8 mouse cellular contexts compared by ENCODE assay signal in genomic region chr11:106778589-106779387, GRCm38 (mm10). TPM values are rescaled to one million over a fixed set of nuclear protein-coding genes. Genes with fewer than 3 reads are reported as not detected.
DNase-seq lines count a peak whose midpoint lies in the region; ATAC-seq and TF ChIP-seq lines count a peak whose summit lies in the region.

No protein-coding gene starts in this region.

- peak overlapping the region; percentile 86 for H3K27ac ChIP-seq in left cerebral cortex, adult 2 months
- H3K27ac ChIP-seq in hindbrain, embryonic 14.5 days: peak overlapping the region; percentile 84
- peak overlapping the region; percentile 88 for H3K27ac ChIP-seq in midbrain, embryonic 15.5 days

- TF ChIP-seq CTCF in left cerebral cortex, adult 2 months (IDR thresholded peaks at IDR 0.05): no peak

- peak overlapping the region; percentile 55 for H3K4me3 ChIP-seq in left cerebral cortex, adult 2 months
- peak overlapping the region; percentile 60 for H3K4me3 ChIP-seq in hindbrain, embryonic 14.5 days (replicated peaks; ENCODE audit: low read length)
- H3K4me3 ChIP-seq in midbrain, embryonic 15.5 days: peak overlapping the region; percentile 60

- no peaks in the 10 kb centered on the region for H3K27me3 ChIP-seq in hindbrain, embryonic 14.5 days (ENCODE audit: control insufficient read depth, insufficient read depth, low read length)
- no peaks in the 10 kb centered on the region for H3K27me3 ChIP-seq in midbrain, embryonic 15.5 days (replicated peaks)

- H3K9me3 ChIP-seq in hindbrain, embryonic 14.5 days (ENCODE audit: control insufficient read depth, low read length): no peaks in the 10 kb centered on the region
- H3K9me3 ChIP-seq in midbrain, embryonic 15.5 days: no peaks in the 10 kb centered on the region

- 2% methylated on average over 39 of the region's 39 CpGs for WGBS in hindbrain, embryonic 14.5 days
- 2% methylated on average over 39 of the region's 39 CpGs for WGBS in midbrain, embryonic 15.5 days

- peak overlapping the region; percentile 84 for H3K9ac ChIP-seq in hindbrain, embryonic 14.5 days
- H3K9ac ChIP-seq in midbrain, embryonic 15.5 days: peak overlapping the region; percentile 86

- intact Hi-C loops in left cerebral cortex, adult 2 months (cut with DNase I): no loop called here

- peaks cover 69% of the 10 kb centered on the region for H3K36me3 ChIP-seq in hindbrain, embryonic 14.5 days (replicated peaks; ENCODE audit: control insufficient read depth, insufficient read depth)
- H3K36me3 ChIP-seq in midbrain, embryonic 15.5 days (replicated peaks): peaks cover 31% of the 10 kb centered on the region

- H3K4me1 ChIP-seq in hindbrain, embryonic 14.5 days (replicated peaks; ENCODE audit: control insufficient read depth, insufficient read depth, low read length): peaks cover 6% of the 10 kb centered on the region; the same call in 1 of the 2 replicates
- H3K4me1 ChIP-seq in midbrain, embryonic 15.5 days: peaks cover 31% of the 10 kb centered on the region

- no peak for DNase-seq in left cerebral cortex, adult 2 months (ENCODE audit: extremely low spot score in 1 of 2, low spot score in 2 of 2)
- no peak for DNase-seq in left cerebral cortex, adult 8-10 months (ENCODE audit: low spot score in 2 of 2)
- DNase-seq in hindbrain, embryonic 14.5 days (ENCODE audit: low spot score): no peak
- no peak for DNase-seq in ovary, postnatal 14 days (ENCODE audit: low spot score)
- no peak for DNase-seq in MN1 (ENCODE audit: low spot score)
- no peak for DNase-seq in left cerebral cortex, adult 18-20 months (ENCODE audit: low spot score in 2 of 2)

- H3K4me2 ChIP-seq in hindbrain, embryonic 14.5 days (replicated peaks): peak overlapping the region; percentile 60
- peak overlapping the region; percentile 71 for H3K4me2 ChIP-seq in midbrain, embryonic 15.5 days

- peak; percentile 2 for ATAC-seq in common myeloid progenitor, adult 5-6 weeks (replicated peaks; ENCODE audit: low read depth, poor library complexity, severe bottlenecking)
- no peak; the same call in none of the 2 replicates for ATAC-seq in hindbrain, embryonic 14.5 days (ENCODE audit: low FRiP score)
- no peak; the same call in 1 of the 2 replicates for ATAC-seq in midbrain, embryonic 15.5 days (replicated peaks)

RNA-seq across cellular contexts. Expression of gene Polg2, which starts 0.5 kb away (rescaled TPM):
- total RNA-seq in left cerebral cortex, adult 2 months (2021): 1 to 10 TPM; 3.2 to 4.2 TPM
- total RNA-seq in left cerebral cortex, adult 8-10 months (2022): 1 to 10 TPM; 2.8 to 4.6 (median 4.0) TPM
- 12.6 and 16.8 TPM in 2 replicates for total RNA-seq in common myeloid progenitor, adult 5-6 weeks (2017)
- 8.6 and 9.7 TPM in 2 replicates for polyA plus RNA-seq in hindbrain, embryonic 14.5 days (2014; fragmentation: Nextera tagmentation; extraction: Ambion mirVana)
- polyA plus RNA-seq in midbrain, embryonic 15.5 days (2015; fragmentation: Nextera tagmentation; extraction: Ambion mirVana): 9.6 and 10.4 TPM in 2 replicates
- total RNA-seq in left cerebral cortex, adult 18-20 months (2021): 1 to 10 TPM; 3.0 TPM

RNA-seq across cellular contexts. Expression of gene Ddx5, which starts 10.2 kb away (rescaled TPM):
- total RNA-seq in left cerebral cortex, adult 2 months (2021): 100 to 1,000 TPM; 652 to 679 TPM
- total RNA-seq in left cerebral cortex, adult 8-10 months (2022): 100 to 1,000 TPM; 617 to 703 (median 641) TPM
- 1,468 and 1,558 TPM in 2 replicates for total RNA-seq in common myeloid progenitor, adult 5-6 weeks (2017)
- polyA plus RNA-seq in hindbrain, embryonic 14.5 days (2014; fragmentation: Nextera tagmentation; extraction: Ambion mirVana): 417 and 429 TPM in 2 replicates
- 370 and 394 TPM in 2 replicates for polyA plus RNA-seq in midbrain, embryonic 15.5 days (2015; fragmentation: Nextera tagmentation; extraction: Ambion mirVana)
- 100 to 1,000 TPM; 670 TPM for total RNA-seq in left cerebral cortex, adult 18-20 months (2021)

RNA-seq across cellular contexts. Expression of gene Cep95, which starts 10.3 kb away (rescaled TPM):
- total RNA-seq in left cerebral cortex, adult 2 months (2021): 10 to 100 TPM; 12.6 to 15.1 TPM
- 10 to 100 TPM in 3 of 4 experiments, 1 to 10 TPM in 1; 9.8 to 11.4 (median 10.5) TPM for total RNA-seq in left cerebral cortex, adult 8-10 months (2022)
- 17.6 and 17.7 TPM in 2 replicates for total RNA-seq in common myeloid progenitor, adult 5-6 weeks (2017)
- polyA plus RNA-seq in hindbrain, embryonic 14.5 days (2014; fragmentation: Nextera tagmentation; extraction: Ambion mirVana): 10.8 and 11.4 TPM in 2 replicates
- 17.0 and 17.3 TPM in 2 replicates for polyA plus RNA-seq in midbrain, embryonic 15.5 days (2015; fragmentation: Nextera tagmentation; extraction: Ambion mirVana)
- total RNA-seq in left cerebral cortex, adult 18-20 months (2021): 10 to 100 TPM in 1 of 2 experiments, 1 to 10 TPM in 1; 8.3 to 10.8 TPM

RNA-seq across cellular contexts. Expression of gene Milr1, which starts 27.8 kb away (rescaled TPM):
- under 1 TPM in 1 of 2 experiments, not detected in 1; 0.44 TPM for total RNA-seq in left cerebral cortex, adult 2 months (2021)
- total RNA-seq in left cerebral cortex, adult 8-10 months (2022): 1 to 10 TPM in 2 of 4 experiments, under 1 TPM in 1, not detected in 1; 0.26 to 2.7 (median 2.4) TPM
- total RNA-seq in common myeloid progenitor, adult 5-6 weeks (2017): 54.7 and 67.1 TPM in 2 replicates
- 0.74 and 0.79 TPM in 2 replicates for polyA plus RNA-seq in hindbrain, embryonic 14.5 days (2014; fragmentation: Nextera tagmentation; extraction: Ambion mirVana)
- 0.79 and 0.88 TPM in 2 replicates for polyA plus RNA-seq in midbrain, embryonic 15.5 days (2015; fragmentation: Nextera tagmentation; extraction: Ambion mirVana)
- under 1 TPM in 1 of 2 experiments, not detected in 1; 0.49 TPM for total RNA-seq in left cerebral cortex, adult 18-20 months (2021)

RNA-seq across cellular contexts. Expression of gene Pecam1, which starts 28.4 kb away (rescaled TPM):
- 10 to 100 TPM; 17.3 to 22.0 TPM for total RNA-seq in left cerebral cortex, adult 2 months (2021)
- total RNA-seq in left cerebral cortex, adult 8-10 months (2022): 10 to 100 TPM; 17.3 to 20.2 (median 17.7) TPM
- 42.0 and 56.8 TPM in 2 replicates for total RNA-seq in common myeloid progenitor, adult 5-6 weeks (2017)
- 16.0 and 16.9 TPM in 2 replicates for polyA plus RNA-seq in hindbrain, embryonic 14.5 days (2014; fragmentation: Nextera tagmentation; extraction: Ambion mirVana)
- 15.1 and 17.5 TPM in 2 replicates for polyA plus RNA-seq in midbrain, embryonic 15.5 days (2015; fragmentation: Nextera tagmentation; extraction: Ambion mirVana)
- 10 to 100 TPM; 19.3 to 20.1 TPM for total RNA-seq in left cerebral cortex, adult 18-20 months (2021)
